Mouse (Mus musculus) gastrocnemius, adult 8-10 months (tissue): ENCODE results near the gene 1700049E17Rik1. TPM values are rescaled to one million over a fixed set of nuclear protein-coding genes. Genes with fewer than 3 reads are reported as not detected.
"Not testable (repeated sequence)": the region's sequence is repeated elsewhere in the genome, so short reads cannot be mapped to it uniquely, and the experiment has no call there.

ENCODE experiments used
- DNase-seq, 2 experiments: peaks; one replicate each; pipeline ENCODE4 v3.0.0; 2022; ENCODE audit warnings: low spot score in 2 of 2
- total RNA-seq, 4 experiments: library from RNA; stranded (reverse); gene quantifications; 2 replicates each; pipeline ENCODE4 v1.2.4; 2022

The 1700049E17Rik1 gene
- total RNA-seq, result not detected

GRCm38 (mm10) chr14:41924649-41925048 lies at the start of gene 1700049E17Rik1:
1700049E17Rik1 (plus strand) TSS chr14:41924949.
- not testable (repeated sequence) for DNase-seq

DNA sequence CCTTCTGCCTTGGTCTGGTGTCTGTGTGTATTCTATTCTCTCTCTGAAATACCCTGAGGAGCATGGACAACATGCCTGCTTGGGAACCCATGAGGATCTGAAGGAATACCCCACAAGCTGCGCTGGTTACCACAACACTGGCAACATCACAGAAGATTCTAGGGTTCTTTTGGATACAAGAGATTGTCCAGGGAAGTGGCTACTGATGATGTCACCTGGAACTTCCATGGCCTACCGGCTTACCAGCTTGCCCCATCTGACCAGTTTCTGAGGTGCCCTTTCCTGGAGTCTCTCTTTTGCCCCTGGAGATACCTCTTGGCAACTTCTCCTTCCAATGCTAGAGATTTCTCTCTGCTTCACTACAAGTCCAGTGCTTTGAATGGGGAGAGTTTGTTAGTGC lies 17.6 kb upstream of the 1700049E17Rik1 start, which contains the start of gene Gm7980:
Gene Gm7980 (minus strand): TSS at position 101 of the 400 bp plus-strand sequence.
- not testable (repeated sequence) for DNase-seq

GRCm38 (mm10) chr14:41943695-41944094 lies 18.9 kb downstream of the 1700049E17Rik1 start, which contains the start of gene 1700024B05Rik:
1700024B05Rik (plus strand) TSS chr14:41943995.
- DNase-seq, result not testable (repeated sequence)

GRCm38 (mm10) chr14:41964095-41964494 lies 39.3 kb downstream of the 1700049E17Rik1 start:
- DNase-seq, result not testable (repeated sequence)

DNA sequence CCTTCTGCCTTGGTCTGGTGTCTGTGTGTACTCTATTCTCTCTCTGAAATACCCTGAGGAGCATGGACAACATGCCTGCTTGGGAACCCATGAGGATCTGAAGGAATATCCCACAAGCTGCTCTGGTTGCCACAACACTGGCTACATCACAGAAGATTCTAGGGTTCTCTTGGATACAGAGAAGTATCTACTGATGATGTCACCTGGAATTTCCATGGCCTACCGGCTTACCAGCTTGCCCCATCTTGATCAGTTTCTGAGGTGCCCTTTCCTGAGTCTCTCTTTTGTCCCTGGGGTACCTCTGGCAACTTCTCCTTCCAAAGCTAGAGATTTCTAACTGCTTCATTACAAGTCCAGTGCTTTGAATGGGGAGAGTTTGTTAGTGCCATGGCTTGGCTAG lies 43.1 kb downstream of the 1700049E17Rik1 start, which contains the start of gene Gm6401:
Gene Gm6401 (minus strand): TSS at position 101 of the 400 bp plus-strand sequence.
- DNase-seq, result not testable (repeated sequence)

DNA sequence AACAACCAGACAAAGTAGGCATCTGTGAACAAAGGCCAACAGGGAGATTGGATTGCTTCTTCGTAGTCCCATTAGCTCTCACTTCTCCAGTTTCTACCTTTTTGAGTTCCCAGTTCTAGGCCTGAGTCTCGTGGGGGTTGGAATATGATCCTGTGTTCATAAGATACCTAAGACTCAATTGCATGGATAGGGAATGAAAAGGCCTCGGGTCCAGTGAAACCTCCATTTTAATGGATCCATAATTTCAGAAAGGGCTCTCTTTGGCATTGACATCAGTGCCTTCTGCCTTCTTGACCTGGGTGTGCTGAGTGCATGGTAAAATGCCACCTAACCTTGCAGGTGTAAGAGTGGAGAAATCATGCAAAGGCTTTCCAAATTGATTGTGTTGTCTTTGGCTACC lies 43.8 kb downstream of the 1700049E17Rik1 start:
- DNase-seq, result not testable (repeated sequence)

Other genes starting within 250 kb of the 1700049E17Rik1 start
- gene Gm8068, start 223.1 kb upstream of the 1700049E17Rik1 start, total RNA-seq, result not detected
- gene Gm7929, start 174.3 kb upstream of the 1700049E17Rik1 start, total RNA-seq, result not detected
- not detected for gene Gm47189, start 152.5 kb upstream of the 1700049E17Rik1 start, total RNA-seq
- not detected for gene Gm7980, start 17.7 kb upstream of the 1700049E17Rik1 start, total RNA-seq
- not detected for gene 1700024B05Rik, start 19.0 kb downstream of the 1700049E17Rik1 start, total RNA-seq
- not detected for gene Gm6401, start 43.0 kb downstream of the 1700049E17Rik1 start, total RNA-seq
- not detected for gene Gm3543, start 58.4 kb downstream of the 1700049E17Rik1 start, total RNA-seq
- not detected for gene Gm7951, start 192.4 kb downstream of the 1700049E17Rik1 start, total RNA-seq
- gene Gm17027, start 237.7 kb downstream of the 1700049E17Rik1 start, total RNA-seq, result not detected